Mouse (Mus musculus): Measurements from ENCODE around the gene Pik3c2b. TPM values are rescaled to one million over a fixed set of nuclear protein-coding genes. Genes with fewer than 3 reads are reported as not detected.
"Not testable (repeated sequence)": the region's sequence is repeated elsewhere in the genome, so short reads cannot be mapped to it uniquely, and the experiment has no call there.

Pik3c2b gene
- total RNA-seq, 2 experiments from 2014 or later, result 41.7 to 47.7 TPM

DNA sequence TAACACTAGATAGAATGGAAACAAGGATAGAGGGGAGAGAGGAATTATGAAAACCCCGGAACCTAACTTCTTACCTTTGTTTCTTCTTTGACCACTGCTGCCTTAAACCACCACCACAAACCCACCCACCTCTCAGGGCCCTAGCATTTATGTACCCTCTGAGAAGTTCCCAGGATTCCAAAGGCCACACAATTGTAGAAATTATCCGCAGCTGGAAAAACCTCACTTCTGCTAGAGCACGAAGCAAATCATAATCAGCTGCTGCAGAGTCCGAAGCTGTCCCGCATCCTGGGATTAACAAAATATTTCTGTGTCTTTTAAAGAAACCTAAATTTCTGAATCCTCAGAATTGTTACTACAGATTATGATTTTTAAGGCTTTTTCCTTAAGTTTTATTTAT is 15.0 kb upstream of the Pik3c2b start, which contains the start of gene Mdm4:
Gene Mdm4, minus strand, starts transcription at position 101 of the 400 bp plus-strand sequence.
- no peak for DNase-seq (ENCODE audit: low spot score in 2 of 2)

DNA sequence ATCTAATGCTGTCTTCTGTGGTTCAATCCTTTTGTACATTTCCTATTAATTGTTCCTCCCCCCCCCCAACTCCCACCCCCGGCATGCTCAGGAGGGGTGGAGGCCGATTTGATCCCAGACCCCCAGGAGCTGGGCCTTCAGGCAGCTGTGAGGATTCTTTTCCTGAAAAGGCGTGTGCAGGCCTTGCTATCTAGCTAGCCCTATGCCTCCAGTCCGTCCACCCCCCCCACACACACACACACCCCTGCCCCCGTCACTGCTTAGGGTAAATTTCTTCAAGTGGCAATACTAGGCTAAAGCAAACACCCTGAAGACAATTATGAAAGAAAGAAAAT is 12.5 kb upstream of the Pik3c2b start:
- DNase-seq (ENCODE audit: low spot score in 2 of 2), result no peak

DNA sequence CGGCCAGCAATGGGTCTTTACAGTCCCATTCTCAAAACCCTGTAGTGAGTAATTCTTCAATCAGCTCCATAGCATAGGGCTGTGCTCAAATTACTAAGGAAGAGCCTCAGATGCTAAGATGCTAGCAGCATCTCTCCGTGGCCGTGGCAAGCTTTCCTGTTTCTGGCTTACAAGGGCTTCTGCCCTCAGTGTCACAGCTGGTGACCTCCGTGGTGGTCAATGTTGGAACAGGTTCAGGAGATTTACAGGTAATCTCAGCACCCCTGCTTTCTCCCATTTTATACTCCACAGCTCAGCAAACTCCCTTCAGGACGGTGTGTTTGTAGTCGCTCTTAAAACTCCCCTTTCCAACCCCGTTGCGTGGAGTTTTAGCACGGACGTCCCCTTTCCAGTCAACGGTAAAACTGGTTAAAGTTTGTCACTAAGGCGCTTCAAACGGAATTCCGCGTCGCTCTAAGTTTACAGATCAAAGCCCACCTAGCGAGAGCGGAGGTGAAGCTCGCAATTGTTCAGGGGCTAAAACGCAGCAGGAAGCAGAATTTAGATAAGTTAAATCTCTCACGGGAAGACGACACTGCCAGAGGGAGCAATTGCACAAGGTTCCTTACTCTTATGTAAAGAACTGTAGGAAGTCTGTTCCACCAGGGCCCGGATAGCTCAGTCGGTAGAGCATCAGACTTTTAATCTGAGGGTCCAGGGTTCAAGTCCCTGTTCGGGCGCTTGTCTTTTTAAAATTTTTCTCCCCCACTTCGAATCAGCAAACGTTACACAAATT is 12.0 kb upstream of the Pik3c2b start:
- peak in 1 of 2 experiments; percentile 25 for DNase-seq (ENCODE audit: low spot score in 2 of 2)

DNA sequence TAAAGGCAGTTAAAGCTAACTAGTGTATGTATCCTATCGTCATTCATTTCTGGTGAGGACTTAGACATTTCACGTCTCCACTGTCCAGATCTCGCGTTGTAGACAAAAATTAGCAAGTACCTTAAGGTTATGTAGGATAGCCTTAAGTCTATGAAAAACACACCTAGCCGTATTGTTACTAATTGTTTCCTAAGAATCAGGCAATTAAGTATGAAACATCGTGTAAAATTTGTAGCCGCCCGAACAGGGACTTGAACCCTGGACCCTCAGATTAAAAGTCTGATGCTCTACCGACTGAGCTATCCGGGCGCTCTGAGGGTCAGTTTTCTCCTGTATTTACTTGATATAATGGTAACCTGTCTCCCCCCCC is 11.4 kb upstream of the Pik3c2b start:
- peak in 1 of 2 experiments; percentile 25 for DNase-seq (ENCODE audit: low spot score in 2 of 2)

DNA sequence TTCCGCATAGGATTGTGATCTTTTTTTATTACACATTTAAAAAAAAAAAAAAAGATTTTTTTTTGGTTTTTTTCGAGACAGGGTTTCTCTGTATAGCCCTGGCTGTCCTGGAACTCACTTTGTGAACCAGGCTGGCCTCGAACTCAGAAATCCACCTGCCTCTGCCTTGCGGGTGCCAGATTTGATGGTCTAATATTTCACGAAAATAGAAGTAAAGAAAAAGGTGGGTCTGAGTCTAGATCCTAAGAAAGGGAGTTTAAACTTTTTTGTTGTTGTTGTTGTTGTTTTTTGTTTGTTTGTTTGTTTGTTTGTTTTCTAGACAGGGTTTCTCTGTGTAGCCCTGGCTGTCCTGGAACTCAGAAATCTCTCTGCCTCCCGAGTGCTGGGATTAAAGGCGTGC is 10.8 kb upstream of the Pik3c2b start:
- DNase-seq (ENCODE audit: low spot score in 2 of 2), result not testable (repeated sequence)

DNA sequence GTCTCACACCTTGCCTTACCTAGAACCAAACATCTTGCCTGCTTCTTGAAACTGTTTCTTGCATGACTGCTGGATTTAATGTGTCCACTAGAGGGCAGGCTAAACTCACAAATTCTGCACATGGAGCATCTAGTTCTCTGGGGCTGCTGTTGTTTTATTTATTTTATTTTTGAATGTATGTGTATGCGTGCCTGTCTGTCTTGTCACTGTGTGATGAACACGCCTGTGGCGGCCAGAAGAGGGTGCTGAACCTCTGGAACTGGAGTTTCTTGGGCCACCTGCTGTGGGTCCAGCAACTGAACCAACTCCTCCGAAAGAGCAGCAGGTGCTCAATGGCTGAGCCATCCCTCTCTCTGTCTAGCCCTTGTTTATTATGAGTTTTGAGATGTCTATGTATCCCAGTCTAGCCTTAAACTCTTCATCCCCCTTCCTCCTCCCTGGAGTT is 5.9 kb upstream of the Pik3c2b start:
- DNase-seq (ENCODE audit: low spot score in 2 of 2), result peak in 1 of 2 experiments; percentile 38

DNA sequence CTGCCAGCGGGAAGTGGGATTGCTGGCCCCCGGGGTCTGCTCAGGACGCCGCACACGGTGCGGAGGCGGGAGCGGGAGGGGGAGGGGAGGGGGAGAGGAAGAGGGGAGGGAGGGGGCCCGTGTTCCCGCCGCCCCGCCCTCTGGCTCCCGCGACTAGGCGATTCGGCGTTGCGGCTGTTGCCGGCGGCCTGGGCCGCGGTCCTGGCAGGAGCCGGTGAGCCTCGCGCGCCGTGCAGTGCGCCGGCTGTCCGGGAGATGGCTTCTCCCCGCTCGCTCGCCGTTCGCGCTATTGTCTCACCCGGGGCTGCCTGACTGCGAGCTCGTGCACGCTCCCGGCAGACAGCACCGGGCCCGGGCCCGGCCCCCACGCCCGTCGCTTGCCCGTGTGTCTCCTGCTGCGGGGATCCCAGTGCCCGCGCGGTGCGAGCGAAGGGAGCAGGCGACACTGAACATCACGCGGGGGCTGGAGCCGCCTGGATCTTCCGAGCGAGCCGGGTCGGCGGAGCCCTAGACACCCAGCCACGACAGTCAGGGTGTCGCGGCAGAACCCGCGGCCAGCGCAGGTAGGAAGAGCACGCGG is 484 bp downstream of the Pik3c2b start:
- DNase-seq (ENCODE audit: low spot score in 2 of 2), result peak; percentile 74 to 85

DNA sequence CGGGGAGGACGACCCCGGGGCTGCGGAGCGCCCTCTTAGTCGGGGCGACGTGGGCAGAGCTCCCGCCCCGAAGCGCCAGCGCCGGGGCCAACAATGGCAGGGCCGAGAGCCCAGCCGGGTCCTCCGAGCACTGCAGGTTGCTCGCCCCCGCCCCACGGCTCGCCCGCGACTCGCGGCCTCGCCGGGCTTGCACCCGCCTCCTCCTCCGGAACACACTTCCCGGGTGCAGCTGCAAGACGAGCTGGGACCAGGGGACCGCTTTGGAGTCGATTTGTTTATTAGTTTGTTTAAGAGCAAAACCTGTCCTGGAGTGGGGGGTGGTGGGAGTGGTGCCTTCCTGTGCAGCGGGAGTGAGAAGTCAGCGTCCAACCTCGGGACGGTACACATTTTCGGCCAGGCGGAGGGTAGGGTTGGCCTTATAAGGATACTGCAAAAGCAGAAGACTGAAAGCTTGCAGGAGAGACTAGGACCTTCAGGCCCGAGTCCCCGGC is 1.0 kb downstream of the Pik3c2b start:
- peak; percentile 32 to 54 for DNase-seq (ENCODE audit: low spot score in 2 of 2)

DNA sequence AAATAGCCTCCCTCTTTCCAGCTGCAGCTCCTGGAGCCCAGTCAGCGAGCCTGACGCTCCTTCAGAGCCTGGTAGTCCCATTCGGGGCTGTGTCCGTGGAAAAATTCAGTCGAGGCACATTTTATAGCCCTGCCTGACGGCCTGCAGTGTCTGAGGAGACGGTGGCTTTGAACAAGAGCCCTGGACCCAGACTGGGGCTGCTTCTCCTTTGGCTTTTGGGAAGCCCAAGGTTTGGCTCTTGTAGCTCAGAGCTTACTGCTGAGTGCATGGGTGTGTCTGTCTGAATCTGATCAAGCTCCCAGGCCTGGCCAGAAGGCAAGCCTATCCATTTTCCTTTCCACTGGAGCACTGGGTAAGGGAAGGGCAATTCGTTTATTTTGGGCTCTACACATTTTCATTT is 2.1 kb downstream of the Pik3c2b start:
- DNase-seq (ENCODE audit: low spot score in 2 of 2), result peak in 1 of 2 experiments; percentile 43

DNA sequence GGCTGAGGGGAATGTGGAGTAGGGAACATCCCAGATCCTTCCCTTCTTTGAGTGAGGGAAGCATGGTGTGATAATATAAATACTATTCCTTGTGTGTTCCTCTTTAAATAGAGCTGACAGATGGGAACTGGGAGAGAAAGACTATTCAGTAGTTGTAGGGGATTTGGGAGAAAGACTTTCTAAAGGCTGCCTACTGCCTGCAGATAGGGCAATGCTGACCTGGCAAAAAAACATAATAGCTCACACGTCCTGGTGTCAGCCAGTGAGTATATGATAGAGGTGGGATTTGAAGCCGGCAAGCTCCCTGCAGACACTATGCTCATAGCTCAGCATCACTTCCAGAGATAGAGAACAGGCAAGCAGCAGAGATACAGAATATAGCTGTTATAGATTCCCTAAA is 3.2 kb downstream of the Pik3c2b start:
- DNase-seq (ENCODE audit: low spot score in 2 of 2), result no peak

DNA sequence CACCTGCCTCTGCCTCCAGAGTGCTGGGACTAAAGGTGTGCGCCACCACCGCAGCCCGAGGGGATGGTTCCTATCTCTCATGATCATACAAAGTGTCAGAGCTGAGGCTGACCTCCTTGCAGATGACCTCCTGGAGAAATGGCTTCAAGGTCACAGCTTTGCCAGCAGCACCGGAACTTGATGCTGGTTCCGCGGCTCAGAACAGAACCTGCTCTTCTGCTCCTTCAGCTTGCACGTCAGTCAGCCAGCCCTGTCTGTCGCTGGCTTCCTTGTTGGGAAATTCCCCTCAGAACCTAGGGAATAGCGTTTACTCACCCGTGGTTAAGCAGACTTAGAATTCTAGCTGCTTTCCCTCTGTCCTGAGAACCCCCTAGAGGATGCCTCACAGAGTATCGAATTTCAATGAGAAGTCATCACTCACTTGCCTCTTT is 4.5 kb downstream of the Pik3c2b start:
- DNase-seq (ENCODE audit: low spot score in 2 of 2), result no peak

DNA sequence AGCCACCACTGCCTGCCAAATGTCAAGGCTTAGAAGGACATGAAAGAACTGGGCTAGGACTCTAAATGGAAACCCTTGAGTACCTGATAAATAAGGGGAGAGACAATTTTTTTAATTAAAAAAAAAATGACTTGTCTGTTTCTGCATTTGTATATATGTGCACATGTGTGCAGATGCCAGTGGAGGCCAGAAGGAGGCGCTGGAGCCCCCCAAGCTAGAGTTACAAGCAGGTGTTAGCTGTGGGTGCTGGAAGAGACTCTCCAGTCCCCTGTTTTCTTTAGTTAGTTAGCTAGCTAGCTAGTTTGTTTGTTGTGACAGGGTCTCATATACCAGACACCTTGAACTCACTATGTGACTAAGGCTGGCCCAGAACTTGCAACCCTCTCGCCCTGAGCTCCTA is 6.4 kb downstream of the Pik3c2b start:
- no peak for DNase-seq (ENCODE audit: low spot score in 2 of 2)

DNA sequence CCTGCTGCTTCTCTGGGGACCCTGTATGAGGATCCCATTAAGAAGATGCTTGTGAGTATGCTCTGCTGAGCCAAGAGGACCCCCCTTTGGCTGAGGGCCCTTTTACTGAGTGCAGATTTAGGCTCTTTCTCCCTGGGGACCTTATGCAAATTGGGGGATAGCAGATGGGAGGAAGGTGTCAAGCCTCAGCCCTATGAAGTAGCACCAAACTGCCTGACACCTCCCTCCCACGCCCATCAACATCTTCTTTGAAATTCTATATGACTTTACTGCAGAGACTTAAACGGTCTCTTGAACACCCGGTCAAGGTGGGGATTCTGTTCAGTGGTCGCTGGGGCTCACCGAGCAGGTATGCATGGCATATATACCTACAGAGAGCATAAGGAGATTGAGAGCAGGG is 7.6 kb downstream of the Pik3c2b start:
- no peak for DNase-seq (ENCODE audit: low spot score in 2 of 2)

DNA sequence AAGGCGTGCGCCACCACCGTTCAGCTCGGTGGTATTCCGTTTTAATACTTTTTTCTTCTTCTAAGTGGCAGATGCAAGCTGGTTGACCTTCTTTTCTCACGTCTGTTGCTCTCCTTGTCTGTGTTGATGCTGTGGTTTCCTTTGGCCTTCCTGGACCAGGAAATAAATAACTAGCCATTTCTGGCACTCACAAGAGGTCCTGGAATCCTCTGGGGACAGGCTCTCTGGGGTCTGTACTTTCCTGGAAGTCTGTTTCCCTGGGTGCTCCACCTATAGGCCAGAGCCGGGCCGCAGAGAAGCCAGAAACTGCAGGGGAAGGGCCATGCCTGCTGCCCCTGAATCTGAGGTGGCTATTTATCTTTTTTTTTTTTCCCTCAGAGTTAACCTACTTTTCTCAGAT is 8.9 kb downstream of the Pik3c2b start:
- DNase-seq (ENCODE audit: low spot score in 2 of 2), result no peak

DNA sequence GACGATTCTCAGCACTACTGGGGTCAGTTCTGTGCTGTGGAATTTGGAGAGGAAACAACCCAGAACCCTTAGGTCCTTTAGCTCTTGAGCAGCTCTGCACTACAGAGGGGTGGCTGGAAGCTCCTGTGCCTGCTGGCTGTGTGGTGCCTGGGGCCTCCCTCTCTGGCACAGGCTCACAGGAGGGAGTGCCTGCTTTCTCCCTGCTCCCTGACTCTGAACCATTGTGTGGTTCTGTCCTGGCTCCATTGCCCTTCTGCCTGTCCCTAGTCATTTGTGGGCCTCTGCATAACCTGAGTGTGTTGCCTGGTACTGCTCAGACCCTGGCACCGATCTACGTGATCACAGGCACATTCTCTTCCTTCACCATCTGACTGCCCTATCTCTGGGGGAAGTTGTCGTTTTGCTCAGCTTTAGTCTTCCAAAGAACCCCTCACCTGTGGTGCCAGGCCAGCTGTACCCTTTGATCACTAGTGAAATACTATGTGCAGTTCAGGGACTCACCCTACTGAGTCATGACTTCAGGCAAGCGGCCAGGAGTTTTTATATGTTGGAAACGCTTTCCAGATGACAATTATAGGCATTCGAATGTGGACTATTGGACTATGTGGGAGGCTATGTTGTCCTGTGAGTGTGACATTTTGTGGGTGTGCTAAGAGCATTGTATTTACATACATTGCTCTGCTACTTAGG is 12.0 kb downstream of the Pik3c2b start:
- no peak for DNase-seq (ENCODE audit: low spot score in 2 of 2)

DNA sequence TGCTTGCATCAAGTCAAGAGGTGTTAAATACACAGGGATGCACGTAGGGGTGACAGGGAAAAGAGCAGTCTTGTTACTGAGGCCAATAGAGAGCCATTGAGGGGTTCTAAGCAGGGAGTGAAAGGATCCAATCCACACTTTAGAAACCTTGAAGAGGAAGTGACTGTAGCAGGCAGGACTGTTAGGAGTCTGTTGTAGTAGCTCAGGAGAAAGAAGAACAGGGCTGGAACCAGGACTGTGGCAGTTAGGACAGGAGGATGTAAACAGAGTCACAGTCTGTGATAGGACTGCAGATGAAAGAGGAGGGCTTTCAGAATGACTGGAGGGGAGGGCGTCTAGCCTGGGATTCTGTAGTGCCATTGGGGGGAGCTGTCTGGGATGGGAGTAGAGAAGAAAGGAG is 14.1 kb downstream of the Pik3c2b start:
- no peak for DNase-seq (ENCODE audit: low spot score in 2 of 2)

DNA sequence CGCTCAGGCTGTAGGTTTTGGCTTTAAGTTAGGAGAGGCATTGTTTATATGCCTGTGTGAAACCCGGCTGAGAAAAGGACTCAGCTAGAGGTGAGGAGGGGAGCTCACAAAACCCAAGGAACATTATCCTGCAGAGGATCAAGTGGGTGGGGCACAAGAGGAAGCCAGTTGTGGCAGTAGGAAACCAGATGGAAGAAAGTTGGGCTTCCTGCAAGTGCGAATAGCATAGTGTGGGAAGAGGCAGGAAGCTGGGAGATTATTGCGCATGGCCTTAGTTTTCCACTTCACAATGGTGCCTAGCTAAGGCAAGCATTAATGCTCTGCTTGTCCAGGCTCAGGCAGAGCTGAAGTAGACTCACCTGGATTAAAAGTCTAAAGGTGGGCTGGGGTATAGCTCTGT is 15.2 kb downstream of the Pik3c2b start:
- no peak for DNase-seq (ENCODE audit: low spot score in 2 of 2)

DNA sequence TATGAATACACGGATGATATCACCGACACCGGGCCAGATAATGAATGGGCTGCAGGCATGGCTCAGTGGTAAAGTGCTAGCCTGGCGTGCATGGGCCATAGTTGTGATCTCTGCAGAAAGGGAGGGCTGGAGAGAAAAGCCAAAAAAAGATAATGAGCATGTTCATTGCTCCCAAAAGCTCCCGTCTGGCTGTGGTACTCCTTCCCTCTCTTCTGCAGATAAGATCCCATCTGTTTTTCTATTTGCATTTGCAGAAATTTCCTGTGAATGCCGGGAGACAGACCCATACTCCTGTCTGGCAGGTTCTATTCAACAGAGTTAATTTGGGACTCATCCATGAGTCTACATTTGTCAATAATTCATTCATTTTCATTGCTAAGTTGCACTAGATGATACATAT is 17.7 kb downstream of the Pik3c2b start:
- no peak for DNase-seq (ENCODE audit: low spot score in 2 of 2)

DNA sequence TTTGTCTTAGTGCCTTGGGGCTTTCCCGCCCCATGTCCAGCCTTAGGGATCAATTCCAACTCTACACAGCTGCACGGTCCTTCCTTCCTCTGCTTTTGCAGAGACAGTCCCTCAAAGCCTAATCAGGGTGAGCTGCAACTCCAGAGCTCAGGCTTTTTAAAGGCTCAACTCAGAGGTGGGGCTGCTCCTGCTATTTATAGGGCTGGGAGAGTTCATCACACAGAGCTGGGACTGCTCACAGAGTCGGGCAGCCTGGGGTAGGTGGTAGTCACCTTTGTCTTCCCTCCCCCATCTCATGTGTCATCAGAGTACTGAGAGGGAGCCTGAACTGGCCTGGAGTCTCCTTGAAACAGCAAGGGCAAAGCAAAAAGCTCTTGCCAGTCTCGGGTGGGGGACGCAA is 22.8 kb downstream of the Pik3c2b start:
- no peak for DNase-seq (ENCODE audit: low spot score in 2 of 2)

DNA sequence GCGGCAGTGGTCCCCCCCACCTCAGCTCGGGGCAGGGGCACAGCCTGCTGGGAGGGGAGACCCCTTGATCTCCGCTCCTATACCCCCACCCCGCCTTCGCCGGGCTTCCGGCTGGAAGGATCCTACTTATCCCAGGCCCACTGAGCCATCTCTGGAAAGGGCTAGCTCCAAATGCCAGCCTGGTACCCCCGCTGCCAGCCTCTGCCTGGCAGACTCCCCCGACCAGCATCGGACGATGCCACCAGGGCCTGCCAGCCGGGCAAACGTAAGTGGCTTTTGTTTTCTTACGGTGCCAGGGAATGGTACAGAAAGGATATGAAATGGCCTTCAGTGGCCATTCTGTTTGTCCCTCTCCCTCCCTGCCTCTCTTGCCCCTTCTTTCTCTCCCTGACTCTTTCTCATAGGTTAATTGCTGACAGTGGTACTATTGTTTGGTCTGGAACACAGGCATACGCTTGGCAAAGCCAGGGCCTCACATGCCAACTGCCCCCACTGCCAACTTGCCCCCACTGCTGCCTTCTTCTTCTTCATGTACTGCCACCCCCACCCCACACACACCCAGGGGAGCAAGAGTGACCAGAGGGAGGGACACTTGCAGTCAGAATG is 23.3 kb downstream of the Pik3c2b start:
- no peak for DNase-seq (ENCODE audit: low spot score in 2 of 2)

DNA sequence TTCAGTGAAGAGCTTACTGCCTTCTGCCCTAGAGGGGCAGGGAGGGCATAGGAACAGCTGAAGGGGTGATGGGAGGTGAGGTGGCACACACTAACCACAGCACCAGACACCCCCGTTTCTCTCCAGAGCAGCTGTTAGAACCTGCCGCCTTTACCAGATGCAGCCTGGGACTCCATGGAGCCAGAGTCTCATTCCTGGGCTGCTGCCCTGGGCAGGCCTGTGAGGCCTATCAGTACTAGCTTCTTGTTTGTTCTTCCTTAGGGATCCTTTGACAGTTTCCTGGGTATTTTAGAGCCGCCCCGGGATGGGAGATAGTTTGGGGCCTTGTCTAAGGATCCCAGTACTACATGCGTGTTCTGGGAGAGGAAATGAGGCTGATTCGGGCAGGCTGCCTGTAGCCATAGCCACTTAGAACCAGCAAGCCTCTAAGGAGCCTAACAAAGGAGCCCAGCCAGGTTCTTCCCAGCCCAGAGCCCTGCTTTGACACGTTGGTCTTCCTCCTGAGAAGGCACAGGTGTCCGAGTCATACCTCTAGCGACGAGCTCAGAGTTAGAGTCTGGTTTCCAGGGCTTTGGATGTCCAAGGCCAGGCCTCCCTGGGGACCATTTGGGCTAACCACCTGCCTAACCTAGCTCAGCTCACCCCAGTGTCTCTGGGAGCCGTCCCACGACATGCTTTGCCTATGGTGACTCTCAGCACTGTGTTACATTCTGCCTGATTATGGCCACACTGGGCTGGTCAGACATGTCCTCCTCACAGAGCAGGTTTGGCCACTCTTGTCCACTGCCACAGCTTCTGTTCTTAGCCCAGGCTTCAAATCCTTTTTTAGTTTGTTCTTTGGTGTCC is 24.0 kb downstream of the Pik3c2b start:
- DNase-seq (ENCODE audit: low spot score in 2 of 2), result no peak
